Mouse (Mus musculus): ENCODE results near the gene Zdhhc19. TPM values are rescaled to one million over a fixed set of nuclear protein-coding genes. Genes with fewer than 3 reads are reported as not detected.

The Zdhhc19 gene
- total and polyA plus RNA-seq, 3 experiments, result not detected

- Histone ChIP-seq H3K36me3 (replicated peaks) (peaks cover 87% of the 10 kb centered on the region), H3K4me3 (ENCODE audit: low read depth, low read length) (no peak overlapping the region), H3K4me1 (ENCODE audit: insufficient read depth, low read depth, low read length) (peaks cover 23% of the 10 kb centered on the region), H3K9me3 (replicated peaks) (no peaks in the 10 kb centered on the region), H3K27me3 (ENCODE audit: insufficient read depth, low read length) (no peaks in the 10 kb centered on the region)
- TF ChIP-seq GATA2 (IDR thresholded peaks at IDR 0.05; ENCODE audit: borderline replicate concordance, low read depth, low read length) (no peak), POLR2AphosphoS5 (IDR thresholded peaks at IDR 0.05; ENCODE audit: insufficient replicate concordance, low read depth, low read length) (no peak), TAL1 (conservative IDR thresholded peaks at IDR 0.05; ENCODE audit: low read depth, low read length) (no peak), CTCF (IDR thresholded peaks at IDR 0.05; ENCODE audit: low read depth, low read length) (no peak)
- DNase-seq (ENCODE audit: low spot score) (no peak), ATAC-seq (ENCODE audit: extremely low read depth, insufficient number of reproducible peaks, low FRiP score, poor library complexity, severe bottlenecking) (no peak)
Observed at GRCm38 (mm10) chr16:32463426-32463825, 32.6 kb upstream of the Zdhhc19 start.

DNA sequence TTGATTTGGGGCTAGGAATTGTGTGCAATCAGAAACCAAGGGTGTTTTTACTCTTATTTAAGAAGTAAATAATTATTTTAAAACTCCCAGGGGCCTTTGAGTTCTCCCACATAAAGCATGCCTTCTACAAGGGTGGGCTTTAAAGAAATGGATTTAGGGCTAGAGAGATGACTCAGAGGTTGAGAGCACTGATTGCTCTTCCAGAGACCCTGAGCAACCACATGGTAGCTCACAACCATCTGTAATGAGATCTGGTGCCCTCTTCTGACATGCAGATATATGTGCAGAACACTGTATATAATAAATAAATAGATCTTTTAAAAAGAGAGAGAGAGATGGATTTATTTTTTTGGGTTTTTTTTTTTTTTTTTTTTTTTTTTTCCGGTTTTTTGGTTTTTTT, 31.2 kb upstream of the Zdhhc19 start:
- no peak for ATAC-seq (ENCODE audit: extremely low read depth, insufficient number of reproducible peaks, low FRiP score, poor library complexity, severe bottlenecking)
- H3K36me3 ChIP-seq (replicated peaks), result peaks cover 87% of the 10 kb centered on the region
- no peak overlapping the region for H3K4me3 ChIP-seq (ENCODE audit: low read depth, low read length)
- TF ChIP-seq GATA2 (IDR thresholded peaks at IDR 0.05; ENCODE audit: borderline replicate concordance, low read depth, low read length) (no peak), TAL1 (conservative IDR thresholded peaks at IDR 0.05; ENCODE audit: low read depth, low read length) (no peak), CTCF (IDR thresholded peaks at IDR 0.05; ENCODE audit: low read depth, low read length) (no peak), GATA1 (IDR thresholded peaks at IDR 0.05; ENCODE audit: borderline replicate concordance, low read length) (no peak), POLR2AphosphoS5 (IDR thresholded peaks at IDR 0.05; ENCODE audit: insufficient replicate concordance, low read depth, low read length) (no peak)
- H3K4me1 ChIP-seq (ENCODE audit: insufficient read depth, low read depth, low read length), result peaks cover 29% of the 10 kb centered on the region
- DNase-seq (ENCODE audit: low spot score), result no peak
- H3K9me3 ChIP-seq (replicated peaks), result no peaks in the 10 kb centered on the region
- no peaks in the 10 kb centered on the region for H3K27me3 ChIP-seq (ENCODE audit: insufficient read depth, low read length)

DNA sequence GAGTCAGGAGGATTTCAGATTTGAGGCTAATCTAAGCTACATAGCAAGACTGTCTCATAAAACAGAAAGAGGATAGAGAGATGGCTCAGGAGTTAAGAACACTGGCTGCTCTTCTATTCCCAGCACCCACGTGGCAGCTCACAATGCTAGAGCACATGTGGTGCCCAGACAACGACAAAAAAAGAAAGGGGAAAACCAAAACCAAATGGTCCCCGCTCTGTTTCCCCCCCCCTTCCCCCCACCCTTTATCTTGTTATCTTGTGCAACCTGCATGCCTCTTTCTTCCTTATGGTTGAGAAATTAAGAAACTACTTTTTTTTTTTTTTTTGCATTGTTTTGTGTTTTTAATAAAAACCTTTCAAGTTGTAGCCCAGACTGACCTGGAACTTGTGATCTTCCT, 27.6 kb upstream of the Zdhhc19 start:
- TF ChIP-seq CTCF (IDR thresholded peaks at IDR 0.05; ENCODE audit: low read depth, low read length), result no peak
- no peak for TF ChIP-seq GATA2 (IDR thresholded peaks at IDR 0.05; ENCODE audit: borderline replicate concordance, low read depth, low read length)
- peaks cover 92% of the 10 kb centered on the region for H3K36me3 ChIP-seq (replicated peaks)
- H3K9me3 ChIP-seq (replicated peaks), result no peaks in the 10 kb centered on the region
- H3K4me1 ChIP-seq (ENCODE audit: insufficient read depth, low read depth, low read length), result peaks cover 20% of the 10 kb centered on the region
- H3K4me3 ChIP-seq (ENCODE audit: low read depth, low read length), result no peak overlapping the region
- H3K27me3 ChIP-seq (ENCODE audit: insufficient read depth, low read length), result no peaks in the 10 kb centered on the region
- ATAC-seq (ENCODE audit: extremely low read depth, insufficient number of reproducible peaks, low FRiP score, poor library complexity, severe bottlenecking), result no peak; the same call in 1 of the 2 replicates
- DNase-seq (ENCODE audit: low spot score), result no peak

DNA sequence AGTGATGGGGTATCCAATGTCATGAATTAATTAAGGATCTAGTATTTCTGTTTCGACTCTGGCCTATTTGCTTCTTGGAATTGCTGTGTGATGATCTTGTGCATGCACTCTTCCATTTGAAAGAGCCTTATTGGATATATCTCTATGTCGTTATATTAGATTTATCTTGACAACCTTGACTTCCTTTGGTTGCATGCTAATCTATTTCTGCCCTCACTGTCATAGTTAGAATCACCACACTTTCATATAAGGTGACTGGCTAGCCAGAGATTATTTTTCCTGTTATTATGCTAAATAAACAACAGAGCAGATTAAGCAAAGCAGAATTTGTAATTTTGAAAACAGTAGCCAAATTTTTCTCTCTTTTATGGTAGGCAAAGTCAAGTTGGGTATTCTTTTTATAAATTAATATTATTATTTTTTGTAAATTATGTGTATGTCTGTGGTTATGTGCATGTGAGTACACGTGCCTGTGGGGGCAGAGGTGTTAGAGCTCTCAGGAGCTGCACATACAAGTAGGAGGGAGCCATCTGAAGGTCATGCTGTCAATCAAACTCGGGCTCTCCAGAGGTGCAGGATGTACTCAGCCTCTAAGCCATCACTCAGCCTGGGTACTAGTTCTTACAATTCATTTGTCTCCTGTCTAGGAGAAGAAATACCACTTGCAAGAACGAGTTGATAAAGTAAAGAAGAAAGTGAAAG, 26.5 kb upstream of the Zdhhc19 start:
- Histone ChIP-seq H3K4me3 (ENCODE audit: low read depth, low read length) (no peak overlapping the region), H3K27me3 (ENCODE audit: insufficient read depth, low read length) (no peaks in the 10 kb centered on the region), H3K4me1 (ENCODE audit: insufficient read depth, low read depth, low read length) (peaks cover 20% of the 10 kb centered on the region), H3K36me3 (replicated peaks) (peaks cover 89% of the 10 kb centered on the region), H3K9me3 (replicated peaks) (no peaks in the 10 kb centered on the region)
- DNase-seq (ENCODE audit: low spot score), result no peak
- no peak for ATAC-seq (ENCODE audit: extremely low read depth, insufficient number of reproducible peaks, low FRiP score, poor library complexity, severe bottlenecking)
- no peak for TF ChIP-seq GATA1 (IDR thresholded peaks at IDR 0.05; ENCODE audit: borderline replicate concordance, low read length)
- no peak for TF ChIP-seq POLR2AphosphoS5 (IDR thresholded peaks at IDR 0.05; ENCODE audit: insufficient replicate concordance, low read depth, low read length)
- TF ChIP-seq CTCF (IDR thresholded peaks at IDR 0.05; ENCODE audit: low read depth, low read length), result no peak
- no peak for TF ChIP-seq TAL1 (conservative IDR thresholded peaks at IDR 0.05; ENCODE audit: low read depth, low read length)
- TF ChIP-seq GATA2 (IDR thresholded peaks at IDR 0.05; ENCODE audit: borderline replicate concordance, low read depth, low read length), result no peak

GRCm38 (mm10) chr16:32472276-32473015, 23.6 kb upstream of the Zdhhc19 start:
- Histone ChIP-seq H3K36me3 (replicated peaks) (peaks cover 77% of the 10 kb centered on the region), H3K9me3 (replicated peaks) (no peaks in the 10 kb centered on the region), H3K4me1 (ENCODE audit: insufficient read depth, low read depth, low read length) (peaks cover 10% of the 10 kb centered on the region), H3K4me3 (ENCODE audit: low read depth, low read length) (no peak overlapping the region), H3K27me3 (ENCODE audit: insufficient read depth, low read length) (no peaks in the 10 kb centered on the region)
- TF ChIP-seq POLR2AphosphoS5 (IDR thresholded peaks at IDR 0.05; ENCODE audit: insufficient replicate concordance, low read depth, low read length) (no peak), GATA1 (IDR thresholded peaks at IDR 0.05; ENCODE audit: borderline replicate concordance, low read length) (no peak)
- ATAC-seq (ENCODE audit: extremely low read depth, insufficient number of reproducible peaks, low FRiP score, poor library complexity, severe bottlenecking) (no peak), DNase-seq (ENCODE audit: low spot score) (no peak)

DNA sequence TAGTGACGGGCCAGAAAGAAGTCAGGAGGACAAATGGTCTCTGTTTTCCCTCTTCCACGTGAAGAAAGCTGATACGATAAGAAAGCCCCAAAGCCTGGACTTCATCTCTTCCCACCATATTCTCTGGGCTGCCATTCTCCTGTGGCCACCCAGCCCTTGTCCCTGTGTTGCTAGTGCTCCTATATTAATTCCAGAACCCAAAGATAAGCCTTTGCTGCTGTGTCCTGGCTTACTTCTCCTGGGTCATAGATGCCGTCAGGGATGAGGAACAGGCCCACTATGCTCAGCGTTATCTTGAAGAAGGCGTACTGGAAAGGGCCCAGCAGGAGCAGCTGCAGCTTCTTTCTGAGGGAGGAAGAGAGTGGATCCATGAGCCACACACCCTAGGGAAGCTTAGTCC, 18.8 kb upstream of the Zdhhc19 start:
- Histone ChIP-seq H3K9me3 (replicated peaks) (no peaks in the 10 kb centered on the region), H3K4me3 (ENCODE audit: low read depth, low read length) (no peak overlapping the region), H3K4me1 (ENCODE audit: insufficient read depth, low read depth, low read length) (peaks cover 5% of the 10 kb centered on the region), H3K27me3 (ENCODE audit: insufficient read depth, low read length) (no peaks in the 10 kb centered on the region; the same call in 1 of the 2 replicates), H3K36me3 (replicated peaks) (peaks cover 33% of the 10 kb centered on the region)
- no peak for ATAC-seq (ENCODE audit: extremely low read depth, insufficient number of reproducible peaks, low FRiP score, poor library complexity, severe bottlenecking)
- DNase-seq (ENCODE audit: low spot score), result no peak
- TF ChIP-seq TAL1 (conservative IDR thresholded peaks at IDR 0.05; ENCODE audit: low read depth, low read length), result no peak
- TF ChIP-seq GATA2 (IDR thresholded peaks at IDR 0.05; ENCODE audit: borderline replicate concordance, low read depth, low read length), result no peak
- TF ChIP-seq GATA1 (IDR thresholded peaks at IDR 0.05; ENCODE audit: borderline replicate concordance, low read length), result no peak
- TF ChIP-seq POLR2AphosphoS5 (IDR thresholded peaks at IDR 0.05; ENCODE audit: insufficient replicate concordance, low read depth, low read length), result no peak
- TF ChIP-seq CTCF (IDR thresholded peaks at IDR 0.05; ENCODE audit: low read depth, low read length), result no peak

Measured in G1E (cell line).